Mouse (Mus musculus): ENCODE measurements around the gene Cmtm8. TPM values are rescaled to one million over a fixed set of nuclear protein-coding genes. Genes with fewer than 3 reads are reported as not detected.

Cmtm8 gene
- 2.1 and 2.4 TPM in 2 replicates for polyA plus RNA-seq (2012; rRNA removed)

DNA sequence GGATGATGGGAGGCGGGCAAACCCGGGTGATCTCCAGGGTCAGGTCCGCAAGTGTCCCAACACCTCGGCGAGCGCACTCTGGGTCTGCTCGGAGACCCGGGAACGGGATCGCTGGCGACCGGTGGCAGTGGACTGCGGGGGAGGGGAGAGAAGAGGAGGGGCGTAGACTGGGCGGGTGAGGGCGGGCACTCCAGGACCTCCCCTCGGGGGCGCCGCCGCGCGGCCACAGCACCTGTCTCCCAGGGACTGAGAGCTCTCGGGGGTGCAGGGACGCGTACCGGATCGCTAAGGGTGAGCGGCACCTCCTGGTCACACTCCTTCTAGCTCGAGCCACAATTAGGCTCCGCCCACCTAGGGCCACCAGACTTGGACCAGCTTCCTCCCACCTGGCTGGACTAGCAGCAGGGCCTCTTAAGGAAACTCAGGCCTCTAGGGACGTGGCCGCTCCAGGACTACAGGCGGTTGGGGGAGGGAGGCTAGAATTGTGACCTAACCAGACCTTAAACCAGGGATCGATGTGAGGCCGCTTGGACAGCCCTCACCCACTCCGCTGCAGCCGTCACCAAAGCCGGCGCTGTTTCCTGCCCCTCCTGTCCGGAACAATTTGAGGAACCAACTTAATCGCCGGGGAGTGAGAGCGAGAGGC is at the start of gene Cmtm8:
Gene Cmtm8, minus strand, starts transcription at position 140 of the 646 bp plus-strand sequence.
- DNase-seq (ENCODE audit: low spot score) = peak; percentile 37

DNA sequence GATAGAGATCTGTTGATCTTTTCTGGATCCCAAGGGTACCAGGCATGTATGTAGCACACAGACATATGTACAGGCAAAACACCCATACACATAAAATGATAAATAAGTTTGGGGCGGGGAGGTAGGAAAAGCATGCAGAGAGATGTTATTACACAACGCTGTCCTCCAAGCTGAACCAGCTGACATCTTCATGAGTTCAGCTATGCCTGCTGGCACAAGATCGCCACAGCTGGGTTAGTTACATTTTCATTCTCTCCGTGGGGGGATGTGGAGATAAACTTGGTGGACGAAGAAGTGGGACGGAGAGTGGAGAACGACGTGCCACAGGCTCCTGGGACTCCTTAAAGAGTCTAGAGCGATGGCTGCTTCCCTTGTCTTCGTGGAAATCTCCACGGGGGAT is 49.0 kb upstream of the Cmtm8 start:
- no peak for DNase-seq (ENCODE audit: low spot score)

DNA sequence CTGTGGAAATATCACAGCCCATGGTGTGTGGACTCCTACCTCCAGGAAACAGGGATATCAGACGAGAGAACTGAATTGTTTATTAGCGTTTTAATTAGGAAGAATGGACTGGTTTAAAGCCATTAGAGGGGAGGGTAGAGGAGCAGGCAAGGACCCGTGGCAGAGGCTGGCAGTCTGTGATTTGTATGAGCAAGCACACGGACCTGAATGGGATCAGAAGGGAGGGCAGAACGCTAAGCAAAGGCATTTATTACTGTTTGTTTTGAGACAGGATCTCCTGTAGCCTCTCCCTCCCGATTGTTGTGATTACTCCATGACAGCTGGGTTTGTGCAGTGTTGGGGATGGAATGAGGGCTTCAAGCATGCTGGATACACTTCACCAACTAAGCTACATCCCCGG is 46.4 kb upstream of the Cmtm8 start:
- DNase-seq (ENCODE audit: low spot score) = no peak

DNA sequence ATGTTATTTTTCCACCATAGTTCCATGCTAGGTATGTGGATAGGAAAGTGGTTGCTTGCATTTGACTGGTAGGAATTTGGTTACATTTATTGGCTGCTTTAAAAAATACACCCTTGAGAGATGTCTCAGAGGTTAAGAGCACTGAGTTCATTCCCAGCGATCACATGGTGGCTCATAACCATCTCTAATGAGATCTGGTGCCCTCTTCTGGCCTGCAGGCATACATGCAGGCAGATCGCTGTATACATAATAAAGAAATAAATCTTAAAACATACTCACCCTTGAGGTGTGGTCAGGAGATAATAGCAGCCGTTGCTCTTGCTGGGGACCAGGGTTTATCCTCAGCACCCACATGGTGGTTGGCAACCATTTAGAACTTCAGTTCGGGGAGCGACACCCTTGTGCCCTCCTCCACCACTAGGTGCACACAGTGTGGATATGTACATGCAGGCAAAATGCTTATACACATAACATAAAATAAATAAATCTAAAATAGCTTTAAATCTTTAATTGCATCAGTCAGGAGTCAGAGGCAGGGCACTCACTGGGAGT is 45.0 kb upstream of the Cmtm8 start:
- no peak for DNase-seq (ENCODE audit: low spot score)

- no peak for DNase-seq (ENCODE audit: low spot score)
Observed at GRCm38 (mm10) chr9:114887699-114888098, 43.7 kb upstream of the Cmtm8 start.

GRCm38 (mm10) chr9:114885991-114886662 is 42.2 kb upstream of the Cmtm8 start:
- DNase-seq (ENCODE audit: low spot score) = no peak

DNA sequence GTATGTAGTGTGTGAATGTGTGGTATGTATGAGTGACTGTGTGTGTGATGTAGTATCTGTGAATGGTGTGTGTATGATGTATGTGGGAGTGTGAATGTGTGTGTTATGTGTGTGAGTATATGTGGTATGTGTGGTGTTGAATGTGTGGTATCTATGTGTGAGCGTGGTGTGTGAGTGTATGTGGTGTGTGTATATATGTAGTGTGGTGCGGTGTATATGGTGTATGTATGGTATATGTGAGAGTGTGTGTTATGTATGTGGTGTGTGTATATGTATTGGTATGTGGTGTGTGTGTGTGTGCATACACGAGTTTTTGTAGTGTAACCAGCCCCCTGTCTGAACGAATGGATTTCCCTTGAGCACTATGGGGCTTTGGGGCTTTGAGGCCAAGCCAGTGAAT is 41.6 kb upstream of the Cmtm8 start:
- DNase-seq (ENCODE audit: low spot score) = no peak

- no peak for DNase-seq (ENCODE audit: low spot score)
Observed at GRCm38 (mm10) chr9:114881977-114882376, 38.0 kb upstream of the Cmtm8 start.

DNA sequence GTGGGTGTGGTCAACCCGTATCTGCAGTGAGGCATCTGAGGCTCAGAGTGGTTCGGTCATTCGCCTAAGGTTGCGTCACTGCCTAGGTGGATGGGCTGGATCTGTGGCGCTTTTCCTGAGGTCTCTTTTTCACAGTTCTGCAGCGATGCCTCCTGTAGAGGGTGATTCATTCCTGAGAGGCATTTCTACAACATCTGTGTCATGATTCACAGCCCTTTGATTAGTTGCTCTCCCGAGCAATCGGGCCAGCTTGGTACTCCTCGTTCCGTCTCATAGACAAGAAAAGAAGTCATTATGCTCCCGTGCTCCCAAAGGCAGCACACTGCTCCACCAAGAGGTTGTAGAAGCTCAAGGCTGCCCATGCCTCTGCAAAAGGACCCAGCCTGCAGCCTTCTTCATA is 11.4 kb upstream of the Cmtm8 start:
- DNase-seq (ENCODE audit: low spot score) = no peak

DNA sequence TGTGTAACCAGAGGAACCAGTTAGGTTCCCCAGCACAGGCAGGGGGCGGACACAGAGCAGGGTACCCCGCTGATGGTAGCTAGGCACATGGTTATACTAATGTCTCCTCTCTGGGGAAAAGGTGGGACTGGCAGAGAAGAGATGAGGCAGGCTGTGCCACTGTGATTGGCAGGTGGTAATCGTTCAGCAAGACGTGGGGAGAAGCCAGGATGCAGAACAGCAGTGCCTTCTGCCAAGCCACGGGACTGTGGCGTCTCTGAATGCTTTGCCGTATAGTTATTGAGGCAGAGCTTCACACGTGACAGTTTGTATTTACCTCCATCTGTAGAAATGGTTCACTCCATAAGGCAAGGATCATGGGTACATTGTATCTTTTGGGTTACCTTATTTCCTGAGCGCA is 10.7 kb upstream of the Cmtm8 start:
- DNase-seq (ENCODE audit: low spot score) = no peak

GRCm38 (mm10) chr9:114853336-114853735 is 9.4 kb upstream of the Cmtm8 start:
- DNase-seq (ENCODE audit: low spot score) = no peak

- no peak for DNase-seq (ENCODE audit: low spot score)
Observed at GRCm38 (mm10) chr9:114851419-114852190, 7.6 kb upstream of the Cmtm8 start.

DNA sequence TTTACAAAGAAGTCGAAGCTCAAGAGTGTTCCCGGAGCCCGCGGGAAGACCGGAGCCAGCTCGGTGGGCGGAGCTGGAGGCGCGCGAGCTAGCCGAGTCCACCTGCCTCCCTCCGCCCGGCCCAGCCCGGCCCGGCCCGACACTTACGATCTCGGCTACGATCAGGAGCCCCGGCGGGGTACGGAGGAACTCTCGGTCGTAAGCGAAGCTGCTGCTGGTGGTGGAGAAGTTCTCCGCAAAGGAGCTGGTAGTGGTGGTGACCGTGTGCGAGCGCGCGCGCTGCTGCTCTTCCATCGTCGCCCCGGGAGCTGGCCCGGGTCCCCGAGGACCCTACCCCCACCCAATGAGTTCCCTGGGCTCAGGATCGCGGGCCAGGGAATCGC is 331 bp downstream of the Cmtm8 start:
- peak; percentile 25 for DNase-seq (ENCODE audit: low spot score)

- DNase-seq (ENCODE audit: low spot score) = no peak
Observed at GRCm38 (mm10) chr9:114842886-114843285, 1.1 kb downstream of the Cmtm8 start.

DNA sequence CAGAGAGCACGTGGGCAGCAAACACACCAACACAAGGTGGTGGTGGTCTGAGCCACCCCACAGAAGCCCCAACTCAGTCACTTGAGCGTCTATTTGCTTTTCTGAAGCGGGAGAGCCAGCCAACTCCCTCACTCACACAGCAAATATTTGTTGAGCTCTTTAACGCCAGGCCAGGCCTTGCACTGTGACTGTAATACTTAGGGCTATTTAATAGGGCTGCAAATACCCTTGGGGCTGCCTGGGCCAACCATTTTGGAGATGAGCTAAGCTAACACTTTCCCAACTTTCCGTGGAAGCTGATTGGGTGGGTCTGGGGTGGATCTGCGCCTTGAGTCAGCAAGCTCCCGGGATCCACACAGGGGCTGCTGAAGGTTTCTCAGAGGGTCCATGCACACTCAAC is 1.7 kb downstream of the Cmtm8 start:
- DNase-seq (ENCODE audit: low spot score) = no peak

- no peak for DNase-seq (ENCODE audit: low spot score)
Observed at GRCm38 (mm10) chr9:114838870-114839269, 5.1 kb downstream of the Cmtm8 start.

- DNase-seq (ENCODE audit: low spot score) = no peak
Observed at GRCm38 (mm10) chr9:114831527-114831926, 12.4 kb downstream of the Cmtm8 start.

- DNase-seq (ENCODE audit: low spot score) = no peak
Observed at GRCm38 (mm10) chr9:114830351-114830750, 13.6 kb downstream of the Cmtm8 start.

DNA sequence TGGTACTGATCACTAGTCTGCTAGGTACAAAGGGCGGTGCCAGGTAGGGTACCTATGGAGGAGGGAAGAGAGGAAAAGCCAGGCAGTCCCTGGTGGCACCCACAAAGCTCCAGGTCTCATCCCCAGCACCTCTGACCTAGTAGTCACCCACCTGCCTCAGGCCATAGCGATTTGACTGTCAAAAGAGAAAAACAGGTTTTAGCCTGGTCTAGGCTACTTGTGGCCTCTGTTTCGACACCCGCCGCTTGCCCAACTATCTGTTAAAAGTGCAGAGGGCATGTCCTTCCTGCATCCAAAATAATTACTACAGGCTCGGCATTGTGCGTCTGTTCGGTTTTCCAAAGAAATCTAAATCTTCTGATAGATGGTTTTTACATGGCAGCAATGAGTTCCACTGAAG is 14.3 kb downstream of the Cmtm8 start:
- no peak for DNase-seq (ENCODE audit: low spot score)

DNA sequence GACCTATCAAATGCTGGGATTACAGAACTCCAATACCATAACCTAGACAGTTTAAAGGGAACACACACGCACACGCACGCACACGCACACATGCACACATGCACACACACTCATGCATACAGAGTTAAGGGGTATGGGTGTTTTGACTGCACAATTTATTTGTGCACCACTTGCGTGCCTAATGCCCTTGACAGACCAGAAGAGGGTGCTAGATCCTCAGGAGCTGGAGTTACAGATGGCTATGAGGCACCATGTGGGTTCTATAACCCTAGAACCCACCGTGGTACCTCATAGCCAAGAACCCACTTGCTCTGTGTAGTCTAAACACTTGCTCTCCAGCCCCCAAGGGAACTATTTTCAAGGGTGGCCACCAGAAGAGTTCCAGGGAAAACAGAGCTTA is 15.6 kb downstream of the Cmtm8 start:
- no peak for DNase-seq (ENCODE audit: low spot score)

- no peak for DNase-seq (ENCODE audit: low spot score)
Observed at GRCm38 (mm10) chr9:114827242-114827852, 16.6 kb downstream of the Cmtm8 start.

DNA sequence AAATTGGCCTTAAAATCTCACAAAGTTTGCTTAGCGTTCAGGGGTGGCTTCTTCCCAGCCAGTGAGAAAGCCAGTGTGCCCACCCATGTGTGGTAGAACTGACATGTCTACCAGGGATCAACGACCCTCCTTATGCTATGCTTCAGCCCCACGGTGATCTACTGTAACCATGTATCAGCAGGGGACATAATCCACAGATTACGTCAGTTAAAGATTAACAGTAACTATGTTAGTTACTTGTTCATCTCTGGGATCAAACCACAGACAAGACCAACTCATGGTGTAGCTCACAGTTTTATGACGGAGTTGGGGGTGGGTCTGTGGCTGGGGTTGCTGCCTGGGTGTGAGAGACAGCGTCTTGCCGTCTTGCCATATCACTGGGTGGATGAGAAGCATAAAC is 19.8 kb downstream of the Cmtm8 start:
- no peak for DNase-seq (ENCODE audit: low spot score)

Measured in urinary bladder, adult 2 months (tissue).